Mouse (Mus musculus): Measurements from ENCODE around the gene Tceal5.
"Not testable (repeated sequence)": the region's sequence is repeated elsewhere in the genome, so short reads cannot be mapped to it uniquely, and the experiment has no call there.

Gene Tceal5

DNA sequence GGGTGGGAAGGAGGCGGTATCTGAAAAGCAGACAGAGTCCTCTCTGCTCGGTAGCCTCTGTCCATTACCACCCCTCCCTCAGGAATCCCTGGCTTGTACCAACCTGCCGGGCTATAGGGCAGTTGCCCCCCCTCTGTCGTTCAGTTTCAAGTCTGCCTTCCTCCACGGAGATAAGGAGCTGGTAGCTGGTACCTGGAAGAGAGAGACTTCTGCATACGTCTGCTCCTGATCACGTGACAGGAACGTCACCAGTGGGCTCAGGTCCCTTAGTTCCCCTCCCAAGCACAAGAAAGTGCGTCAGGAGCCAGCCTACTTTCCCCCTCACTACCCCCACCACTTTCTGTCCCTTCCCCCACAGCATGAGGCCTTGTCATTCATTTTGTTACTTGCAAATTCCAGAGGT, at the start of gene Tceal5:
Gene Tceal5, minus strand, starts transcription at position 213 of the 403 bp plus-strand sequence.
- no peak for DNase-seq (ENCODE audit: low spot score)

DNA sequence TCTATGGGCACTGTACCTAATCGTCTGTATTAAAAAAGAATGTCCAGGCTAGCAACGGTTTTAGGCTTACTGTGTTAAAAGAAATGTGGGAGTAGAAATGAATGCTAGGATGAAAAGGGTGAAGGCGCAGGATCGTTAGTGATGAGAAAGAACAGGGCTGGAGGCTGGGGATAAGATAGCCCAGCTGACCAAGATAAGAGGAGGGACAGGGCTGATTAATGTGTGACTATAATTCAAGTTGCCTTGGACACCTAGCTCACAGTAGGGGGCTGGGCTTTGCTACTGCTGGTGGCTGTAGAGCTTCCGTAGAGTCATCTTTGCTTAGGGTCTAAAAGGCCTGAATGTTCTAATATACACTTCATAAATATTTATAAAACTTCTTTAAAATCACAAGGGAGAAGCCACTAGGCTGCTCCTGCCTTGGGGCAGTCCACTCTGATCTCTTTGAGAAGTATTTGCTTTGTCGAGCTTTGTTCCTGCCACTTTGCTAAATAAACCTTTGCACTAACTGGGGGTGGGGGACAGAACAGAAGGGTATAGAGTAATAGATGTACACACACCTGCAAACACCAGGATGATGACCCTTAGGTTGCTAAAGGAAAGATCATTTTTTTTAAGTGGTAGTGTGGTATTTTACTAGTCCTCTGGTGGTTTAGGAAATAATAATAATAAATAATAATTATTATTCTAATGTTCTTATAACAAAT, 48.5 kb upstream of the Tceal5 start:
- no peak for DNase-seq (ENCODE audit: low spot score)

DNA sequence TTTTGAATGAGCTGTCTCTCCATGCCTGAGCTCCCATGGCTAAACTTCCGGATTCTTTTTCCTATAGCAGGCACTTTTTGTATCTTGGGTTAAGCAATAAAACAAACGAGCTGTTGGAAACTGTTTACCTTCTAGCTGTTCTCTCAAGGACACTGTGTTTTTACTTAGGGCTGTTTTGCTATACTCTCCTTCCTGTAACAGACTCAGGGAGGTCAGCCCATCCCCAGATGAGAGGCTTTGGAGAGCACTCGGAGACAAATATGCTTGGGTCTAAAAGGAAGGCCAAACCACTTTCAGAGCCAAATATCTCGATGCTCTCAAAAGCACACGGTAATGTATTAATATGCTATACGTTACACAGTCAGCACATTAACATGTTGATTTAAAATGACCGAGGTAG, 46.0 kb upstream of the Tceal5 start:
- DNase-seq (ENCODE audit: low spot score), result no peak

DNA sequence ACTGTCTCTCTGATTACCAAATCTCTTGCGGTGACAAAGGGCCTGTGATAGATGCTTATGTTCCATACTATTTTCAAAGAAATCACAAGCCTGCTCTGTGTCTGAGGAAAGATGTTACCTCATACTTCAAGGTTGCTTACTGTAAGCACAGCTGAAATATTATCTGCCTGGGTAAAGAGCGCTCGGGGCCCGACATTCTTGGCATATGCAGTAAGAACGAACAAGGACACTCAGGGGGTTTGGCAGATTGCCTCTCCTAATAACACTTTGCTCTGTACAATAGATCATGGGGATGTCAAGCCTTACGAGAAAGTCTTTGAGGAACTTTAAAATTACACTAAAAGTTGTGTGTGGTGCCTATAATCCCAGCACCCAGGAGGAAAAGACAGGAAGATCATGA, 45.1 kb upstream of the Tceal5 start:
- peak; percentile 32 for DNase-seq (ENCODE audit: low spot score)

DNA sequence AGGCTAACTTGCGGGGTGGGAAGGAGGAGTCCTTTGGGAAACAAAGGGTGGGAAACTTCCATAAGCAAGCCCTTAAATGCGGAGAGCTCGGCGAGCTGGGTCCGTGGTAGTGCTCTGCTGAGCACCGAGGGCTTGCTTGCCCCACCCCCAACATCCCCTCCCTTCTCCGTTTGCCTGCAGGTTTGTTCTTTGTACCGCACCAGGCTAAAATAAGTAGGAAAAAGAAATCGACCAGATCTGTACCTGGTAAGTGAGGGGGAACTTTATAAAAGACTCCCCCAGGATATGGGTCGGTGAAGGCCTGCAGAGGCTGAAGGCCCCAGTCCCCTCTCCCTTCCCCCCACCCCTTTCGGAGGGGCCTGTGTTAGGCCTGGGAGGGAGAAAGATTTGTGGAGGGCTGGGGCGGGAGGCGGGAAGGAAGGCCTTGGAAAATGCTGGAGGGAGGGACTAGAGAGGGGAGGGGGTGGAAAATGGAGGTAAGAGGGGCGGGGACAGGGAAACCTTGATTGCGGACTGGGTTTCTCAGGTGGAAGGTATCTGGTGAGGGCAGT, 41.9 kb upstream of the Tceal5 start:
- peak; percentile 45 for DNase-seq (ENCODE audit: low spot score)

DNA sequence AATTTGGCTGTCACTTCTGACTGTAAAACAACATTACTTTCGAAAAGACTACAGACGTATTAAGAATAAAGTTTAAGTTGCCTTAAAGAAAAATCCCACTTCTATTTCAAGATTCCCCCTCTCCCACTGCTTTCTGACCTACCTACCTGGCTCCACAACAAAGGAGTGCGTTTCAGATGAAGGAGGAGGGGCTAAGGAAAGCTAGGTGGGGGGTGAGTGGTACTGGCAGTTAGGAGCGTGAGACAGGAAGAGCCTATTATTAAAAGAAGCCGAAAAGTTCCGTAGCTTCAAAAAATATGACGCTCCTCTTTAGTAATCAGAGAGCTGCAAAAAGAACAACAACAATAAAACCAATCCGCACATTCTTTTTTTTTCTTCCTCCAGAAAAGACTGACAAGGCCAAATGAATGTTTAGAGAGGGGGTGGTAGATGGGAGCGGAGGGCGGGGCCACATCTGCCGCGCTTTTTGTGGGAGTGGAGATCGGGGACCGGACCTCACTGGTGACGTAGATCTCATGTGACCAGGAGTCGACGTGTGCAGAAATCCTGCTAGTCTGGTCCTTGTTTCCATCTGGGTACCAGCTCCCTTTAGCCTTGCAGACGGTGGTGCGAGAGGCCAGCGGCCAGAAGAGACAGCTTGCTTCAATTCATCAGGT, 41.0 kb upstream of the Tceal5 start, which contains the start of gene Tceal9:
Gene Tceal9, plus strand, starts transcription at position 506 of the 656 bp plus-strand sequence.
- DNase-seq (ENCODE audit: low spot score), result peak; percentile 78

DNA sequence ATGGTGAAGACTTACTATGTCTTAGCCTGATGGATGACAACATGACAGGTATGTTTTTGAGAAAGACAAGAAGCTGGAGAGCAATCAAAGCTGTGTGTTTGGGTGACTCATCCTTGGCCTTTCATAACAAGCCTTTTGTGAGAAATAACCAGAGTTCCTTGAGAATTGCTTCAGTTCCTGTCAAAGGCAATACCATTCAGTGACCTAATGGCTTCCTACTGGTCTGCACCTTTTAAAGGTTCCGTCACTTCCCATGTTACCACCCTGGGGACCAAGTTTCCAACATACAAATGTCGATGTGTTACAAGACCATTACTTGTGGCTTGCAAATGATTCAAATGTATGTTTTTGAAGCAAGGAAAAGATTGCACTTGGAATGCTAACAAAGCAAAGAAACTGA, 39.5 kb upstream of the Tceal5 start:
- DNase-seq (ENCODE audit: low spot score), result no peak

DNA sequence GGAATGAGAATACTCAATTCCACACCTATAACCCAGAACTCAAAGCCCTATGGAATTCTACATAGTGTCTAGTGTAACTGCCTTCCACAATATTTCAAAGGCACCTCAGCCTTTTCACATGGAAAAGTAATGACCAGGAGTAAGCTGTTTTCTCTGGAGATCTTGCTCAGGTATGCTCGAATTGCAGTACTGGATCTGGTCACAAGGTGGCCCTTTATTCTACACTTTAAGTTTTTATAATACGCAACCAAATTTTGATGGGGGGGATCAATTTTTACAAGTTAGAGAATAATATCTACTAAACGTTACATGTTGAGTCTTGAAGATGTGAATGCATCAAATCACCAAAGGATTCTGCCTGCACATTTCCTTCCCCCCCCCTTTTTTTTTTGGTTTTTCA, 34.4 kb upstream of the Tceal5 start:
- no peak for DNase-seq (ENCODE audit: low spot score)

DNA sequence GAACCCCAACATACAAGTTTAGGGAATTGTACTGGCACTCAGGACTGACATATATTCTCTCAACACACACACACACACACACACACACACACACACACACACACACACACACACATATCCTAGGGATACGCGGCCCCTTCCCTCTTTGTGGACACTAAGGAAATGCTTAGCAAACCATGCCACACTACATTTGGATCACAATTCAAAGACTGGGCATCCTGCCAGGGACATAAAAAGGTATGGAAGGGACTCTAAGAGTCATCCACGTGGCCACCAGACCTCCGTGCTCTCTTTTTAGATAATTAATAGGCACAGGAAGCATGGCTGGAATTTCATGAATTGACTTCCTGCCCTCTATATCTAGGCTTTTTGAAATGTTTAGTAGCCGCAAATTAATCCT, 24.1 kb upstream of the Tceal5 start:
- no peak for DNase-seq (ENCODE audit: low spot score)

DNA sequence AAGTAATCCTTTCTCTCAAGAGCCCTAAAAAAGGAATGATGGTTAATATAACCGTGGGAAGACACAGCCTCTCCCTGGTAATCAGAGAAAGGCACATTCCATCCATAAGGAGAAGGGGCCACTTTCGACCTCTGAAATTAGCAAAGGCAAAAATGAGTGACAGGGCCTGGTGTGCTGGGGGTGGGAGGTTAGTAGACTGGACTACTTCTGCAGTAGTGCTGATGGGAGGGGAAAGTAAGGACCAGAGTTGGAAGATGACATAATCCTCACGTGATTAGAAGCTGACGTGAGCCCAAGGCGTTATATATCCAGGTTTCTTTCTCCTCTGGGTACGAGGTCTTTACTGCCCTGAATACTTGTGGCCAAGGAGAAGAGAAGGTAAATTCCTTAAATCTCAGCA, 20.0 kb upstream of the Tceal5 start:
- no peak for DNase-seq (ENCODE audit: low spot score)

DNA sequence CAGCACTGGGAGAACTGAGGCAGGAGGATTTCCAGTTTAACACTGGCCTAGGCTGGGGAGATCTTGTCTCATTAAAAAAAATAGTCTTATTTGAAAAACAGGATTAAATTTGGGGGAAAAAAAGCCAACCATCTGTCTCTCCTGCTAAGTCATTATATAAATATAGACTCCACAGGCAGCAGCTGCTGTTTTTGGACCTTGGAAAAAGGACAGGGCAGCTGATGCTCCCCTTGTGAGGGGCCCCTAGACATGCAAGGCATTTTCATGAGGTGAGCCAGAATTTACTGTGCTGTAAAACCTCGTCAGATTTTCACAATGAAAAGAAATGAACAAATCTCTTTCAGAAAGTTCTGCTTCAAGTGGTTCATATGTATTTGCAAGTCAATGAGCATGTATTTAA, 12.6 kb upstream of the Tceal5 start:
- DNase-seq (ENCODE audit: low spot score), result no peak

DNA sequence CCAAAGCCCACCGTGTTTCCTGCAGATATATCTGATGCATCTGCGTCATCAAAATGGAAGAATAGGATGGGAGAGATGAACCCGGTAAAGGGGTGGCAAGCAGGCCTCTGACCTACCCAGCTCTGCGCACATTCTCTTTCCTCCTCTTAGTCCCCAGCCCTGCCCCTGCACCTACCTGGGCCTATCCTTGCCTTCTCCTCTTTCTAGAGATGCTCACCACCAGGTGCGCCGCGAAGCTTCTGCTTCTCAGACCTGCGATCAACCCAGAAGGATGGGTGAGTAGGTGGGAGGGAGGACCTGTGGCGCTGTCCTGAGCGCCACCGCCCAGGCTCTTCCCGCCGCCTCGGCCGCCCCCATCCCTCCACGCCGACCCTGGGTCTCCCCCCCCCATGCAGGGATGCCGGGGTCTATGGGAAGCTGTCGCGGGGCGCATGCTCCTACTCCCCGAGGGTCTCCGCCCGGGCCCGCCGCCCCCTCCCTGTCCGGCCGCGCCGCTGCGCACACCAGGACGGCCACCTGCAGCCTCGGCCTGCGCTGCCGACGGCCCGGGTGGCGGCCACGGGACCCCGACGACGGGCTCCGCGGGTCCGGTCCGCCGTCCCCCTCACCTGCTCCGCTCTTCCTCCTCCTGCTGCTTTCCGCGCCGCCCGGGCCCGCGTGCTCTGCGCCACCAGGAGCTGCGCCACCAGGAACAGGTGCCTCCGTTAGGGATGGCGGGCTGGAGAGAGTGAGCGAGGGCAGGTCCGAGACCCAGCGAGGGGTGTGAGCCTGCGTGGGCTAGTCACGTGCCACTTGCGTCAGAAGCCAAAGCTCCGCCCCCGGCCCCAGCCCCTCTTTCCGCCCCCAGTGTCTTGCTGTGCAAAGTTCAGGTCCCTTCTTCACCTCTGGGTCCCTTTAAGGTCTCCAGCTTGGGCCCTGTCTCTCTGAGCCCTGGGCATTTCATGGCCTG, 11.3 kb upstream of the Tceal5 start, which contains the start of the genes Tceal7 and Bex1:
Gene Tceal7, plus strand, starts transcription at position 51 of the 949 bp plus-strand sequence.
Gene Bex1, minus strand, starts transcription at position 785 of the 949 bp plus-strand sequence.
- DNase-seq (ENCODE audit: low spot score), result not testable (repeated sequence)

DNA sequence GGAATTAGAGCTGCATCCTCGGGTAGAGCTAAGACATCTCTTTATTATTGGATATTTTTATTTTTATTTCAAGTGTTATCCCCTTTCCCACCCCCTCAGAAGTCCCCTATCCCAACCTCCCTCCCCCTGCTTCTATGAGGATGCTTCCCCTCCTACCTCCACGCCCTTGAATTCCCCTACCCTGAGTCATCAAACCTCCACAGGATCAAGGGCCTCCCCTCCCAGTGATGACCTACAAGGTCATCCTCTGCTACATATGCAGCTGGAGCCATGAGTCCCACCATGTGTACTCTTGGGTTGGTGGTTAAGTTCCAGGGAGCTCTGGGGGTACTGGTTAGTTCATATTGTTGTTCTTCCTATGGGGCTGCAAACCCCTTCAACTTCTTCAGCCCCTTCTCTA, 9.7 kb upstream of the Tceal5 start:
- no peak for DNase-seq (ENCODE audit: low spot score)

DNA sequence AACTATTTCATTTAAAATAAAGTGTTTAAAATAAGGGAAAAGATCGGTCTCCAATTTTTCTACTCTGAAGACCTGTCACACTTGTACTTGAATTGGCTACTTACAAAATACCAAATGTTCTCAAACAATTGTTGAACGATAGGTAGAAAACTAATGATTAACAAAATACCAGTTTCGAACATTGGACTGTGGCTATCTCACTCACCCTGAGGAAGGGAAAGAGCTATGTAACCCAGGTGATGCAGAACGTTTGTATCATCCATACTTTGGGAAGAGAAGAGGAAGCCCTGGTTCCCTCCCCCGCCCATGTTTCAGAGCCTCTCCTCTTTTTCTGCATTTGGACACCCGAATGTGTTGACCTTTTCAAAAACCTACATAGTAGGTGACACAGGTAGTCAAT, 730 bp upstream of the Tceal5 start:
- DNase-seq (ENCODE audit: low spot score), result no peak

DNA sequence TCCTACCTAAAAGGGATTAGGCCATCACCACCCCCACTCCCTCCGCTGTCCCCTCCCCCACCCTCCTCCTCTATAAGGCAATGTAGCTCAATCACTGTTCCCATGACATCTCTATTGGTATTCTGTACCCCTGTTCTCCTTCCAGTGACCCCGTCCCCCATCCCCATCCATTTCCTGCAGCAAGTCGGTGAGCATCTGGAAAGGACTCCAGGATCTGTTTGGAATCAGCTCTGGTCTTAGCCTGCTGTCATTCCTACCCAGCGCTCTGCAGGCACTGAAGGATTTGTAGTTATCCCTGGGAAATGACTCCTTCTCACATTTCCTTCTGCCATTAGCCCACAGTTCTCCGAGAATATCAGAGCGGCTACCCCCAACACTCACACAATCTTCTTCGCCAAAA, 419 bp downstream of the Tceal5 start:
- DNase-seq (ENCODE audit: low spot score), result no peak

DNA sequence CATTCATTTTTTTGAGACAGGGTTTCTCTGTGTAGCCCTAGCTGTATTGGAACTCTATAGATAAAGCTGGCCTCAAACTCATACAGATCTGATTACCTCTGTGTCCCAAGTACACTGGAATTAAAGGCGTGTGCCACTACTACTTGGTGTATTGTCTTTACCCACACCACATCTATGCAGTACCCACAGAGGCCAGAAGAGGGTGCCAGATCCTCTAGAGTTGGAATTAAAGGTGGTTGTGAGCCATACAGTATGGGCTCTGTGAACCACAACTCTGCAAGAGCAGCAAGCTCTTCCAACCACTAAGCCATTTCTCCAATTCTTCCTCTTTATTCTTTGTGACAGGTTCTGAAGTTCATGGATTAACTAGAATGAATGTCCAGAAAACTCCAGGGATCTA, 6.8 kb downstream of the Tceal5 start:
- peak; percentile 26 for DNase-seq (ENCODE audit: low spot score)

DNA sequence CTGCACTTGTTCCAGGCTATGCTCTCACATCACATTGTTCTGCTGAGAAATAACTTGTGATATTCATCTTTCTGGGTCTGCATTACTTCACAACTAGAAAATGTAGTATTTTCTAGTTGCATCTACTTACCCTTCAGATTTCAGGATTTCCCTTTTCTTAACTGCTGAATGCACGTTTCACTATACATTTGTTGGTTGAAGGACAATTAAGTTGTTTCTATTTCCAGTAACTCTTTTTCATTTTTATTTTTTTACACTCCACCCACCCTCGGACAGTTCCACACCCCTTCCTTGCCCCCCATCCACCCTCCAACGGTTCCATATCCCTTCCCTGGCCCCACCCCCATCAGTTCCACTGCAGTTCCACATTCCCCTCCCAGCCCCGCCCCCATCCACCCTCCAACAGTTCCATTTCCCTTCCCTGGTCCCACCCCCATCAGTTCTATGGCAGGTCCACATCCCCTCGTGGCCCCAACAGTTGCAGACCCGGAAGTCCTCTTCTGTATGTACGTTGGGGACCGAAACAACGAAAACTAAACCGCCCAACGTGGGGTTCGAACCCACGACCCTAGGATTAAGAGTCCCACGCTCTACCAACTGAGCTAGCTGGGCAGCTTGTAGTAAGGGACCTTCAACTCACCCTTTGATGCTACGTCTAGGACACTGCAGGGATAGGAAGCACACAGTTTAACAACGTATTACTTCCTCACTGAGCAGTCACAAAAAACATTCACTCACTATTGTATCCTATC, 8.3 kb downstream of the Tceal5 start:
- no peak for DNase-seq (ENCODE audit: low spot score)

DNA sequence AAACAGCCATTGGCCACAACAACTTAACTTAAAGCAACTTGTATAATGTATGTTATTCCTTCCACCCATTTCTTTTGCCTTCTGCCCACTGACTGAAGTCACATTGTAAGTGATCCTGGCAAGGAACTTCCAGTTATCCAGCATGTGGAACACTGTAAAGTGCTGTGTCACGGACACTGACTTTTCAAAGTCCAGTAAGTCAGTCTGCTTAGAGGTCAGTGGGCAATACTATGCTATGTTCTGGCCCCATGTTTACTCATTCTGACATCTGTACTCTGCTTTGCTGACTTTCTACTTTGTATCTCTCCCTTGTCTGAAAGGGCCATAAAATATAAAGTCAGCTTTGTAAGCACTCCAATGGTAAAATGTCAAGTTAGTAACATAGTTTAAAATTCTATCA, 20.6 kb downstream of the Tceal5 start:
- DNase-seq (ENCODE audit: low spot score), result no peak

DNA sequence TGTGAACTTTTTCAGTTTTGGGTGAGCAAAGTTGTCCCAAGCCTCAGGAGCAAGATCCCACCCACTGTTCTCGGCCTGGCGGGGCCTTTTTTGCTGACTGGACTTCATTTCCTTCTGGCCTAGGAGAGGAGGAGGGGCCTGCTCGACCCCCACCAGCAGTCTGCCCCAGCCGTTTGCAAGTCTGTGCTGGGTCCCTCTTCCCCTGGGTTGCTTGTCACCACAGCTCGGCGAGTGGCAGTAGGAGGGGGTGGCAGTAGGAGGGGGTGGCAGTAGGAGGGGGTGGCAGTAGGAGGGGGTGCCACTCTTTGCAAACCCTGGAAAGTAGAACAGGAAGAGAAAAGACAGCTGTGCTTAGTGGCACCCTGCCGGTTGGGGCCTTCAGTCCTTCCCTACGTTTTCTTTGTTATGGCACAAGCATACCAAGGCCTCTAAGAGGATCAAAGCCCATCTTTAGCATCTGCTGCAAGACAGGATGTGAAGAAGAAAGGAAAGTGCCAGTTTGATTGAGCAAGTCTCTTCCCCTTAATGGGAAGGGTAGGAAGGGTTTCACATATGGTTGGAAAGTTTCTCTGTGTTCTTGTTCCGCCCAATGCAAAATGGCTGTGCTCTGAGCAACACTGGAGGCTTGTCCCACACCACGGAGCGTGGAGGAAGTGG, 22.7 kb downstream of the Tceal5 start:
- DNase-seq (ENCODE audit: low spot score), result no peak

DNA sequence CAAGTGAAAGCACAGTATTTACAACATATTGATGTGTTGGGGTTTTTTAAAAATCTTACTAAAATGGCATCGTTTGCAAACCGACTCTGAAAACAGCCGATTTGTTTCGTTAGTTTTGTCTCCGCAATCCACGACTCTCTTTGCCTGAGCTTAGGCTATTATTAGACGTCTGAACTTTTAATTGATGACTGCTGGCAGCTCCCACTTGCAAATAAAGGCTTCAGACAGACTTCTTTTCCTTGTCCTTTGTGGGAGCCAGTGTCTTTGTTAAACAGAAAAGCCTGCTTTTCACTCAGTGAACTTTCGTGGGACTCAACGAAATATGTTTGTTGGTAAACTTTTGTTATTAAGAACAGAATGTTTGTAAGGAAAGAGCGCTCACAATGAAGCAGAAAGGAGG, 30.9 kb downstream of the Tceal5 start:
- no peak for DNase-seq (ENCODE audit: low spot score)

DNA sequence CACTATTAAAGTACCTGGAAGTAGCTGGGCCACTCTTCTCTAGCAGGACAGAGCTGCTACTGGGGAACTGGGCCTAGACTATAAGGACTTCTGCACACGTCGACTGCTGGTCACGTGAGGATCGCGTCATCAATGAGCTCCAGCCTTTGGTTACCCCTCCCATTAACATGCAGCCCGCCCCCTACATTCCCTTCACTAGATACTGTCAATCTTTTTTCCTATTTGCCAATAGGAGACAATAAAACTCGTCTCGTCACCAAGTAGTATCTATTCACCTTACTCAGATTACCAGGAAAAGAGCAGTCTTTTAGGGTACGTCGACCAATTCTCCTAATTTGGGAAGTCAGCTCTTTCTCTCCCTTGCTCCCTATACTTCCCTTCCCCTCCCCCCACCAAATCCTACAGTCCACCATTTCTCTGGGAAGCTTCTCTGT, 31.5 kb downstream of the Tceal5 start, which contains the start of gene Tceal8:
Gene Tceal8, minus strand, starts transcription at position 225 of the 434 bp plus-strand sequence.
- DNase-seq (ENCODE audit: low spot score), result peak; percentile 58
